Mouse (Mus musculus) heart, embryonic 12.5 days (tissue): Measurements from ENCODE around the gene Commd3. TPM values are rescaled to one million over a fixed set of nuclear protein-coding genes. Genes with fewer than 3 reads are reported as not detected.

Source experiments
- ATAC-seq: fragments of 200-750 bp; cut with Nextera tagmentation; 2 replicates; pipeline ENCODE4 v1.8.0; 2017; ENCODE audit warnings: moderate TSS enrichment, moderate library complexity; ENCODE audit not compliant: insufficient number of reproducible peaks, low FRiP score
- H3K27ac ChIP-seq: fragments of 300-500 bp; sonication (generic); 2 replicates; pipeline ENCODE4 v1.5.1; 2016; ENCODE audit warnings: mild to moderate bottlenecking, moderate library complexity; ENCODE audit not compliant: poor library complexity, severe bottlenecking
- H3K27me3 ChIP-seq: fragments of 300-500 bp; sonication (generic); replicated peaks from 2 replicates; pipeline ENCODE4 v1.6.1; 2016; ENCODE audit warnings: mild to moderate bottlenecking, moderate library complexity
- H3K36me3 ChIP-seq: fragments of 300-500 bp; sonication (generic); 2 replicates; pipeline ENCODE4 v1.6.1; 2016; ENCODE audit warnings: mild to moderate bottlenecking, moderate library complexity
- H3K4me1 ChIP-seq: fragments of 300-500 bp; sonication (generic); replicated peaks from 2 replicates; pipeline ENCODE4 v1.6.1; 2016; ENCODE audit warnings: mild to moderate bottlenecking
- H3K4me2 ChIP-seq: fragments of 300-500 bp; sonication (generic); 2 replicates; pipeline ENCODE4 v1.6.1; 2016; ENCODE audit warnings: mild to moderate bottlenecking, moderate library complexity
- H3K4me3 ChIP-seq: fragments of 300-500 bp; sonication (generic); 2 replicates; pipeline ENCODE4 v1.5.1; 2016; ENCODE audit warnings: mild to moderate bottlenecking
- H3K9ac ChIP-seq: fragments of 300-500 bp; sonication (generic); 2 replicates; pipeline ENCODE4 v1.6.1; 2016; ENCODE audit warnings: mild to moderate bottlenecking, moderate library complexity
- H3K9me3 ChIP-seq: fragments of 300-500 bp; sonication (generic); replicated peaks from 2 replicates; pipeline ENCODE4 v1.6.1; 2016; ENCODE audit warnings: mild to moderate bottlenecking, moderate library complexity
- WGBS: fragments of 180-500 bp; shearing (Covaris S2); methylation state at CpG from one replicate; pipeline ENCODE4 v1.1.7; 2016; 5-methylcytosine and 5-hydroxymethylcytosine counted together
- polyA plus RNA-seq: library from polyadenylated mRNA; unstranded; fragments of >200 nt; fragmentation: Nextera tagmentation; extraction: Ambion mirVana; gene quantifications from 2 replicates; pipeline ENCODE4 v1.2.1, GENCODE M21; 2016

Commd3 gene
- polyA plus RNA-seq, 1 experiment from 2014 or later, result 144 TPM

DNA sequence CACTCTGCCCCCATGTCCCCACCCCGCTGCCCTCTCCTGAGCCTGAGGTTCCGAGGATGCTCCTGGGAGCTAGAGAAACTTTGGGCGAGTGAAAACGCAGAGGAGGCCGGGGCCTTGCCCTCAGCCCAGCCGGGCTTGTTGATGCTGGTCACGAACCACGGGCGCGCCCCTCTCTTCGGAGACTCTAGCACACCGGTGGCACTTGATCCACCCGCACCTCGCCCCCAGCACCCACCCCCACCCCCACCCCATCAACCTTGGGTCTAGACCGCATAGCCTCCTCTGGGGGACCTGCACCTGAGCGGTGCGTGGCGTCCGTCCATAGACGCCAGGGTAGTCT lies 22.4 kb downstream of the Commd3 start:
- Histone ChIP-seq H3K27ac (no peak overlapping the region; the same call in 1 of the 2 replicates), H3K4me2 (peak overlapping the region; percentile 88), H3K4me3 (peak overlapping the region; percentile 66), H3K4me1 (peaks cover 25% of the 10 kb centered on the region), H3K36me3 (no peaks in the 10 kb centered on the region), H3K9me3 (no peaks in the 10 kb centered on the region), H3K9ac (peak overlapping the region; percentile 83), H3K27me3 (peaks cover 56% of the 10 kb centered on the region)
- ATAC-seq, result 0 out of 2 replicates have a peak, but pooled peaks have one; percentile 22
- WGBS, result under 1% methylated on average over 20 of the region's 20 CpGs

- Histone ChIP-seq H3K9me3 (no peaks in the 10 kb centered on the region), H3K36me3 (no peaks in the 10 kb centered on the region), H3K27ac (no peak overlapping the region), H3K4me3 (peak overlapping the region; percentile 66; the same call in 1 of the 2 replicates), H3K27me3 (peaks cover 56% of the 10 kb centered on the region), H3K9ac (no peak overlapping the region), H3K4me1 (peaks cover 19% of the 10 kb centered on the region), H3K4me2 (peak overlapping the region; percentile 88)
- no peak for ATAC-seq
- 4% methylated on average over 8 of the region's 8 CpGs for WGBS
Observed at GRCm38 (mm10) chr2:18695163-18695562, 23.0 kb downstream of the Commd3 start.

- no peak overlapping the region for H3K4me2 ChIP-seq
- peaks cover 15% of the 10 kb centered on the region for H3K4me1 ChIP-seq
- no peak overlapping the region for H3K9ac ChIP-seq
- peaks cover 53% of the 10 kb centered on the region for H3K27me3 ChIP-seq
- no peaks in the 10 kb centered on the region for H3K9me3 ChIP-seq
- no peak for ATAC-seq
- H3K4me3 ChIP-seq, result no peak overlapping the region
- H3K27ac ChIP-seq, result no peak overlapping the region
- no peaks in the 10 kb centered on the region for H3K36me3 ChIP-seq
- 6% methylated on average over 7 of the region's 7 CpGs for WGBS
Observed at GRCm38 (mm10) chr2:18695629-18696150, 23.5 kb downstream of the Commd3 start.

GRCm38 (mm10) chr2:18697591-18698244 lies 25.5 kb downstream of the Commd3 start:
- 3% methylated on average over 4 of the region's 4 CpGs for WGBS
- H3K27me3 ChIP-seq, result peaks cover 53% of the 10 kb centered on the region
- H3K4me3 ChIP-seq, result no peak overlapping the region
- no peak overlapping the region for H3K4me2 ChIP-seq
- peaks cover 15% of the 10 kb centered on the region for H3K4me1 ChIP-seq
- no peaks in the 10 kb centered on the region for H3K36me3 ChIP-seq
- H3K9ac ChIP-seq, result no peak overlapping the region
- no peak overlapping the region for H3K27ac ChIP-seq
- no peaks in the 10 kb centered on the region for H3K9me3 ChIP-seq
- ATAC-seq, result no peak

DNA sequence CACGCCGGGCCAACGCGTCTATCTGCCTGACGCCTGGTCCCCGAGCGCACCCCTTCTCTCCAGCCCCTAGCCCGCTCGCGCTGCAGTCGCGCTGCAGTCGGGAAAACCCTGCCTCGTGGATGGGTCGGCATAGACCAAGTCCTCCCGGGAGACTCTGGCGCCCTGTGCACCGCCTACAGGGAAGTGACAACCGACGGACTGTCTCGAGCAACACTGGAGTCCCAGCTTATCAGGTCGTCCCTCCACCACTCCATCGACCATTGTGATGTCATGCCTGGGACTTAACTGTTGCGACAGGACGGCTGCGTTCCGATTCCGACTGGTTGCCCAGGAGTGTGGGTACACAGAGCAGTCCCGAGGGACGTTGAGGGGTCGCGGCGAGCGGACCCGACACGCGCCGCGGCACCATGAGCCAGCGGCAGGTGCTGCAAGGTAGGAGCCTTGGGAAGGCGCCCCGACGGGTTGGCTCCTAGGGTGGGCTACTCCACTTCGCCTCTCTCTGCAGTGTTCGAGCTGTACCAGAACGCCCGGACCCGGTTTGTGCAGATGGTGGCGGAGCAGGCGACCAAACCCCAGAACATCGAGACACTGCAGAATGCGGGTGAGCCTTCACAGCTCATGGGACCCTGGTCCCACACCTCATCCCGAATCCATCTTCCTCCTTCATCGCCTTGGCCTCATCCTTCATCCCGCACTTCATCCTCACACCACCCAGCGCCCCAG lies 26.6 kb downstream of the Commd3 start:
- Histone ChIP-seq H3K4me2 (peak overlapping the region; percentile 64), H3K4me1 (peaks cover 15% of the 10 kb centered on the region), H3K9me3 (no peaks in the 10 kb centered on the region), H3K27me3 (peaks cover 49% of the 10 kb centered on the region), H3K9ac (no peak overlapping the region), H3K4me3 (peak overlapping the region; percentile 40), H3K36me3 (no peaks in the 10 kb centered on the region), H3K27ac (no peak overlapping the region)
- WGBS, result under 1% methylated on average over 56 of the region's 56 CpGs
- ATAC-seq, result no peak

- WGBS, result 1% methylated on average over 11 of the region's 11 CpGs
Observed at GRCm38 (mm10) chr2:18699401-18699990, 27.3 kb downstream of the Commd3 start.

DNA sequence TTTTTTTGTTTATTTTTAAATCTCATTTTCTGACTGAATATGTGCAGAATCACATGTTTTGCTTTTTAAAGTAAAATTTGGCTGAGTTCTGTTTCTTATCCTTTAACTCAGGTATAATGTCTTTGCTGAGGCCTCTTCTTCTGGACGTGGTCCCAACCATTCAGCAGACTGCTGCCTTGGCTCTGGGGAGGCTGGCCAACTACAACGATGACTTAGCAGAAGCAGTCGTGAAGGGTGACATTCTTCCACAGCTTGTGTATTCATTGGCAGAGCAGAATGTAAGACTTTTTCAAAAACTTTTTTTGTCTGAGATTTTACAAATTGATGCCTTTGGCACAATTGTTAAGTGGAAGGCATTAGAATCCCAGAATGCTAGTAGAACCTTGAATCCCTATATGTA lies 38.2 kb downstream of the Commd3 start:
- Histone ChIP-seq H3K27me3 (peaks cover 9% of the 10 kb centered on the region), H3K9me3 (no peaks in the 10 kb centered on the region), H3K36me3 (no peaks in the 10 kb centered on the region), H3K4me1 (no peaks in the 10 kb centered on the region), H3K4me3 (no peak overlapping the region), H3K4me2 (no peak overlapping the region), H3K9ac (no peak overlapping the region), H3K27ac (no peak overlapping the region)
- no peak for ATAC-seq
- WGBS, result 61% methylated on average over 3 of the region's 3 CpGs

More at GRCm38 (mm10) chr2:18699401-18699990, 27.3 kb downstream of the Commd3 start:
- H3K9ac ChIP-seq, result no peak overlapping the region
- H3K4me3 ChIP-seq, result 0 out of 2 replicates have a peak overlapping the region, but pooled peaks have one; percentile 40
- H3K4me2 ChIP-seq, result peak overlapping the region; percentile 64; the same call in 1 of the 2 replicates
- no peak for ATAC-seq
- H3K27ac ChIP-seq, result no peak overlapping the region
- peaks cover 53% of the 10 kb centered on the region for H3K27me3 ChIP-seq
- no peaks in the 10 kb centered on the region for H3K36me3 ChIP-seq
- no peaks in the 10 kb centered on the region for H3K9me3 ChIP-seq
- H3K4me1 ChIP-seq, result peaks cover 15% of the 10 kb centered on the region

GRCm38 (mm10) chr2:18713071-18713470 lies 40.9 kb downstream of the Commd3 start:
- no peak for ATAC-seq
- WGBS, result 59% methylated on average over 2 of the region's 2 CpGs

DNA sequence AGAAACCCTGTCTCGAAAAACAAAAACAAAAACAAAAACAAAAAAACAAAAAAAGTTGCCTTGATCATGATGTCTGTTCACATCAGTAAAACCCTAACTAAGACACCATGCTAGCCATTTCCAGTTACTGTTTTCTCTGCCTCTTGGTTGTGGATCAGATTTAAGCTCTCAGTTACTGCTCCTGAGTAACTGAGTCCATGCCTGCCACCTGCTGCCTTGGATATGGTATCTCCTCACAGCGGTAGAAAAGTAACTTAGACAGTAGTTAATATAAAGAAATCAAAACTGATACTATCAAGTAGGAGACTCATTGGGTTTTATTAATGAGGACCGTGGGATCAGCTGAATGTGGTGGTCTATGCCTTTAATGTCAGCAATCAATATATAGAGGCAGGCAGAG lies 42.2 kb downstream of the Commd3 start:
- Histone ChIP-seq H3K4me3 (no peak overlapping the region), H3K9ac (no peak overlapping the region), H3K36me3 (no peaks in the 10 kb centered on the region), H3K27me3 (0 out of 2 replicates have a peak, but pooled peaks cover 4% of the 10 kb centered on the region), H3K4me1 (no peaks in the 10 kb centered on the region), H3K9me3 (no peaks in the 10 kb centered on the region), H3K4me2 (no peak overlapping the region), H3K27ac (no peak overlapping the region)
- ATAC-seq, result no peak
- 76% methylated on average over 3 of the region's 3 CpGs for WGBS

More at GRCm38 (mm10) chr2:18713071-18713470, 40.9 kb downstream of the Commd3 start:
- Histone ChIP-seq H3K27ac (no peak overlapping the region), H3K4me3 (no peak overlapping the region), H3K4me1 (no peaks in the 10 kb centered on the region), H3K27me3 (0 out of 2 replicates have a peak, but pooled peaks cover 4% of the 10 kb centered on the region), H3K36me3 (no peaks in the 10 kb centered on the region), H3K4me2 (no peak overlapping the region), H3K9me3 (no peaks in the 10 kb centered on the region), H3K9ac (no peak overlapping the region)

- Histone ChIP-seq H3K4me1 (no peaks in the 10 kb centered on the region), H3K4me3 (no peak overlapping the region), H3K27me3 (no peaks in the 10 kb centered on the region), H3K27ac (no peak overlapping the region), H3K36me3 (no peaks in the 10 kb centered on the region), H3K4me2 (no peak overlapping the region), H3K9ac (no peak overlapping the region), H3K9me3 (no peaks in the 10 kb centered on the region)
- 81% methylated on average over 4 of the region's 4 CpGs for WGBS
- ATAC-seq, result no peak
Observed at GRCm38 (mm10) chr2:18718521-18718920, 46.3 kb downstream of the Commd3 start.

DNA sequence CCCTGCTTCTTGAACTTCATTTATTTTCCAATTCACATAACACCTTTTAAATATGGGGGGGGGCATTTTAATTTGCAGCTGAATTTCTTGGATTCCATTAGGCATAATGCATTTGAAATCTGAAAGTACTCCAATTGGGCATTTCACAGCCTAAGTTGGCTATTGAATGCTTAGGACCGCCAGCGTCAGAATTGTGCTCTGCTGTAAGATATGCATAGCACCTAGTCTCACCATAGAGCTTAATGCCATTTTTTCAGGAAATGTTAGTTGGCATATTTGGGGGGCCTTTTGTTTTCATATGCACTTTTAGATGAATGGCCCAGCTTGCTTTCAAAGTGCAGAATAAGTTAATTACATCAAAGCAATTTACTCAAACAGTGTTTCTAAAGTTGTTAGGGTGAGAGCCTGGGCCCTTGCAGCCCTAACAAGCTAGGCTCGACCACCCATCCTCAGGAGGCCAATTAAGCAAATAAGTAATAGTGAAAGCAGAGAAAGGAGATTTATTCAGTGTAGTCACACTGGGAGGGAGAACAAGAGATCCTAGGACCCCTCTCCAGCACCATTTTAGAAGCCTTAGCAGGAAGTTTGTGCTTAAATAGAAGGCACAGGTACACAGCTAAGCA lies 50.1 kb downstream of the Commd3 start:
- H3K4me2 ChIP-seq, result no peak overlapping the region
- no peaks in the 10 kb centered on the region for H3K9me3 ChIP-seq
- no peak overlapping the region for H3K27ac ChIP-seq
- no peaks in the 10 kb centered on the region; the same call in 1 of the 2 replicates for H3K27me3 ChIP-seq
- H3K9ac ChIP-seq, result no peak overlapping the region
- no peaks in the 10 kb centered on the region for H3K36me3 ChIP-seq
- H3K4me1 ChIP-seq, result no peaks in the 10 kb centered on the region
- ATAC-seq, result no peak
- no peak overlapping the region for H3K4me3 ChIP-seq
- 55% methylated on average over 3 of the region's 3 CpGs for WGBS
